Mouse (Mus musculus) heart, adult 2 months (tissue): ENCODE data around the gene Zc3h12d.

Experiments used
- CTCF ChIP-seq: fragments of 200-600 bp; IDR thresholded peaks from 2 replicates; pipeline ENCODE4 v1.8.1; 2022; ENCODE audit warnings: antibody characterized with exemption, mild to moderate bottlenecking, moderate library complexity
- EP300 ChIP-seq: fragments of 200-500 bp; IDR thresholded peaks from 2 replicates; pipeline ENCODE4 v1.6.1; 2011; ENCODE audit warnings: low read depth, low read length, control low read depth; ENCODE audit not compliant: insufficient read depth
- POLR2A ChIP-seq: fragments of 200-500 bp; IDR thresholded peaks from 2 replicates; pipeline ENCODE4 v1.6.1; 2011; ENCODE audit warnings: mild to moderate bottlenecking, low read depth, low read length, control low read depth; ENCODE audit not compliant: insufficient read depth

GRCm38 (mm10) chr10:7863411-7863810 is 31.1 kb downstream of the Zc3h12d start:
- TF ChIP-seq POLR2A = no peak
- no peak for TF ChIP-seq CTCF
- no peak for TF ChIP-seq EP300
